Mouse (Mus musculus): ENCODE measurements around the gene Aplp2.

- TF ChIP-seq CTCF (IDR thresholded peaks at IDR 0.05; ENCODE audit: extremely low read depth, insufficient read length, insufficient replicate concordance, low read depth, low read length) (no peak), POLR2A (IDR thresholded peaks at IDR 0.05; ENCODE audit: low read depth, low read length) (no peak)
Measured at GRCm38 (mm10) chr9:31126079-31126478, 85.5 kb downstream of the Aplp2 start.

Measured in small intestine, adult 2 months (tissue).